Mouse (Mus musculus) brain, embryonic 14.5 days (tissue): ENCODE measurements at regions not wholly inside any gene's neighbourhood (a gene's known extent, or its start where the extent isn't known, plus 50 kb on each side); places are given as distances from the start of the nearest gene placed in this dataset.
A peak's percentile ranks its signal among the peaks of the same experiment; 100 is the strongest.

ENCODE experiments used
- DNase-seq: peaks from one replicate; pipeline ENCODE4 v3.0.0-alpha.2; 2011; ENCODE audit warnings: low read depth
- CTCF ChIP-seq: fragments of 200-500 bp; IDR thresholded peaks from 2 replicates; pipeline ENCODE4 v1.5.1; 2012; ENCODE audit warnings: inconsistent platforms, mild to moderate bottlenecking, moderate library complexity, borderline replicate concordance; ENCODE audit not compliant: insufficient read depth, insufficient read length; ENCODE audit errors: extremely low read depth
- POLR2A ChIP-seq: fragments of 200-500 bp; IDR thresholded peaks from 2 replicates; pipeline ENCODE4 v1.6.1; 2012; ENCODE audit warnings: mild to moderate bottlenecking, inconsistent platforms, borderline replicate concordance; ENCODE audit not compliant: poor library complexity, insufficient read depth, insufficient read length, severe bottlenecking; ENCODE audit errors: extremely low read depth

DNA sequence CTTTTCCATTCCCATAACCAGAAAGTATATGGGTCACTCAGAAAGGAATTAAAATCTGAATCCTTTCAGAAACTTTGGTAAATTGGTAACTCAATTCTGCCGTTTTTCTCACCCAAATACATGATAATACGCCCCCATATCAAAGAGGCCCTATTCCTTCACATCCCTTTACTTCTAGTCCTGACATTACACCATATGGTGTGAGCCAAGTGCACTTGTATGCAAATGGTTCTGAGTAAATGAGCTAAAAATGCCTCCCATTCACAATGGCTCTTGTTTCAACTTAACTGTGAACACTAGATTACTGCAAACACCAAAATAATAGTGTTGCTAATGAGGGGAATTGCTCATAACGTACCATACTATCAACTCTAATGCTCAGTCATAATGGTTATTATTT lies 201.7 kb upstream of the Acvr2a start:
- peak; percentile 59 for DNase-seq
- TF ChIP-seq CTCF, result no peak
- no peak for TF ChIP-seq POLR2A

DNA sequence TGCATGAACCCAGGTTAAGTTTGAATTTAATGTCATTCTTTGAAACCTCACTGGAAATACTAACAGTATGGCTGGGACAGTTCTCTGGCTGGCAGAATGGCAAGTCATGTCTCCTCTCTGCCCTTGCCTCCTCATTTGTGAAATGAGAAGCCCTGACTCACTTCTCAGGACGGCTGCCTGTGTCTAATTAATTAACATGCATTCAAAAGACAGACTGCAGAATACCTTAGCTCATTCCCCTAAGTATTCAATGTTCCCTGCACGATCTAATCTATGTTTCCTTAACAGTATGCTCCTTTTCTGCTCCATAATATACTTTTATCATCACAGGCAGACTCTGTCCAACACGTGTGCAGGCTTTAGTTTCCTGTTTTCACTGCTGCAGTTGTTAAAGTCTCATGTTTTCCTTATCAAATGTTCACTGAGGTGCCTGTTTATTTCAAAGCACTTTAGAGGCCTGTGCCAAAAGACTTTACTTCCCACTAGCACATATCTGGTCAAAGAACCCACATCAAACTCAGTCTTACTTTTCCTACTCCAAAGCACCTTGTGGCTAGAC lies 196.7 kb upstream of the Acvr2a start:
- TF ChIP-seq POLR2A (no peak), CTCF (no peak)
- DNase-seq, result peak; percentile 52

DNA sequence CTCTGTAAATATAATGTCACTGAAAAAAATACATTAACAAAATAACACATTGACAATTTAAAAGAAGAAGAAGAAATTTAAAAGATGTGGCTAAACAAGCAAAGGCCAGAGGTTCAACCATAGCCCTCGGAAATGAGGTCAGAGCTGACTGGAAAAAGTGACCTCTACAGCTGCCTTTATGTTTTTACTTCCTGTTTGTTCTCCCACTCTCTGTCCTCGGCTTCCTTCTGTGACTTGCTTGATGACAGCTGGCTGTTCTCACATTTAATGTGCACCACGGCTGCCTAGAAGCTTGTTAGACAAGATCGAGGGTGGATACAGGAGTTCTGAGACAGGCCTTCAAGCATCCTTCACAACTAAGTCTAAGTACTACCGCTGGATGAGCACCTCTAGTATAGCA lies 194.9 kb upstream of the Acvr2a start:
- DNase-seq, result no peak
- TF ChIP-seq CTCF, result no peak

DNA sequence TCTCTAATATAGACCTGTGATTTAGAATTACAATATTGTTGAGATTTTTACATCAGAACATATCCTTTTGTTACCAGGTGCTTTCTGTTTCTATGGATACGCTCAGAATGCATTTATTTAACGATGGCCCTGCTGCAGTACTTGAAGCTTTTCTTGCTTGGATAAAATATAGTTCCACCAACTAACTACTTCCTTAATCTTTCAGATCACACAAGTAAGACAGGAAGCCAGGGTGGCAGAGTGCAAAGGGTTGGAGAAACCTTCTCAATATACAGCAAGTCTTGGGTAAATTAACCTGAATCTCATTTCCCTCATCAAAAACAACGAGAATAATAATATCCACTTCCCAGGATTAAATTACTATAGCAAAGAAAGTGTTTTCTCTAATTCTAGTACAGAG lies 193.1 kb upstream of the Acvr2a start:
- no peak for TF ChIP-seq CTCF
- no peak for TF ChIP-seq POLR2A
- DNase-seq, result peak; percentile 37

DNA sequence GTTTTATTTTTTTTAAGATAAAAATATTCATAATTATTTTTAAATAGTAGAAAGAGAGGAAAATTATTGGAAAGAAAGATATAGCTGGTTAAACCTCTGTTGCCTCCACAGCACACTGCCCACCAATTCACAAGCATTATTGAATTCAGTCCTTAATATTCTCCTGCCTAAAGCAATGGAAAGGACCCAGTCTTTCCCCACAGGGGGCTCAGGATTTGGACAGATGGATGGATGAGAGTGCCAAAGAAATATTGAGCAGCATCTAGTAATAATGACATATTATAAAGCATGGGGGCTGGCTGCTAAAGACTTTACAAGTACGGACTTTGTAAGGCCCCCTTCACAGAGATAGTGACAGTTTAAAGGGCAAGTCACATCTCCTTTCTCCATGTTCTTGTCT lies 191.6 kb upstream of the Acvr2a start:
- DNase-seq, result no peak
- TF ChIP-seq POLR2A, result no peak
- TF ChIP-seq CTCF, result no peak

DNA sequence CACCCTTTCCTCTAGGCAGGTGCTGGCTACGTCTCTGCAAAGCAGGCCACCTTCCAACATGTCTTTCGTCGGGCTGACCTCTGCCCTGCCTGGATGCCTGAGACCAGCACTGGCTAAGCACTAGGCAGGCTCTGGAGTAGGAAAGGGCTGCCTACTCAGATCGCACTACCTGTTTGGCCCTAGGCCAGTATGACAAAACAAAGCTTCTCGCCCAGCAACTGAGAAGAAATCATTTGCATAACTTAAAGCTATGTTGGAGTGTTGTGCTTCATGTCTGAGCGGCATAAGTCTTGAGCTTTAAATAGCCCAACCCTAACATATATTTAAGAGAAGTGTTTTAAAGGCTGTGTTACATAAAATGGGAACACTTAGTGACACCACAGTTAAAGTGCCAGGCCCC lies 189.9 kb upstream of the Acvr2a start:
- TF ChIP-seq CTCF (no peak), POLR2A (no peak)
- peak; percentile 50 for DNase-seq

DNA sequence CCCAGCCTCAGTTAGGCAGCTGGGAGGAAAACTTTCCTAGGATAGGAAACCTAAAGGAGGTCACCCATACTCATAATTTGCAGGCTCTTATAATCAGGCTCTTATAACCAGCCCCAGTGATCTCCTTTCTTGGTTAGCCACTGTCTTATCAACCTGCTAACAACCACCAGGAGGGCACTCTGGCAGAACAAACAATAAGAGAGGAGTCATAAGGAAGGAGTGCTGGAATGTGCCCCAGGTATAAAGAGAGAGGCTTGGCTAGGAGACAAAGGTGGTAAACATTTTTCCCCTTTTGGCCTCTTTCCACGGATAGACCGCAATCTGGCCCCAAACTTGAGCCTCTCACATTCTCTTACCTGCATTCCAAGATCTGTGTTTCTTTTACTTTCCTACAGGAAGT lies 189.4 kb upstream of the Acvr2a start:
- TF ChIP-seq CTCF (no peak), POLR2A (no peak)
- no peak for DNase-seq

DNA sequence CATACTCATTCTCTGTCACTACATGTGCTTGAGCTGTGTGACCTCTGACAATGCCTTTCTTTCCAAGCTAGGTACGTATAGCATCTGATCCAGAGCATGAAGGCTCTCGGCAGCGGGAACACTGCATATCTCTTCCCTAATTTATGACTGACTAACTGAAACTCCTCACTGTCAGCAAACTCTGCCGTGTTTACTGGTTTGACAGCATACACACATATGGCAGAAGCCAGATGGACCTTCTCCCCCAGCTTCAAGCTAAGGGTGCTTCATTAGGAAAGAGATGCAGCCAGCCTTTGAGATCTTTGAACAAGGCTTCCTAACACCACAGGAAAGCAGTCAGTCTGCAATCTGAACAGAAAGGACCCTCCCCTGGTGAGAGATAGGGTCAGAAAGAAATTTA lies 186.9 kb upstream of the Acvr2a start:
- no peak for TF ChIP-seq POLR2A
- TF ChIP-seq CTCF, result no peak
- DNase-seq, result peak; percentile 71

DNA sequence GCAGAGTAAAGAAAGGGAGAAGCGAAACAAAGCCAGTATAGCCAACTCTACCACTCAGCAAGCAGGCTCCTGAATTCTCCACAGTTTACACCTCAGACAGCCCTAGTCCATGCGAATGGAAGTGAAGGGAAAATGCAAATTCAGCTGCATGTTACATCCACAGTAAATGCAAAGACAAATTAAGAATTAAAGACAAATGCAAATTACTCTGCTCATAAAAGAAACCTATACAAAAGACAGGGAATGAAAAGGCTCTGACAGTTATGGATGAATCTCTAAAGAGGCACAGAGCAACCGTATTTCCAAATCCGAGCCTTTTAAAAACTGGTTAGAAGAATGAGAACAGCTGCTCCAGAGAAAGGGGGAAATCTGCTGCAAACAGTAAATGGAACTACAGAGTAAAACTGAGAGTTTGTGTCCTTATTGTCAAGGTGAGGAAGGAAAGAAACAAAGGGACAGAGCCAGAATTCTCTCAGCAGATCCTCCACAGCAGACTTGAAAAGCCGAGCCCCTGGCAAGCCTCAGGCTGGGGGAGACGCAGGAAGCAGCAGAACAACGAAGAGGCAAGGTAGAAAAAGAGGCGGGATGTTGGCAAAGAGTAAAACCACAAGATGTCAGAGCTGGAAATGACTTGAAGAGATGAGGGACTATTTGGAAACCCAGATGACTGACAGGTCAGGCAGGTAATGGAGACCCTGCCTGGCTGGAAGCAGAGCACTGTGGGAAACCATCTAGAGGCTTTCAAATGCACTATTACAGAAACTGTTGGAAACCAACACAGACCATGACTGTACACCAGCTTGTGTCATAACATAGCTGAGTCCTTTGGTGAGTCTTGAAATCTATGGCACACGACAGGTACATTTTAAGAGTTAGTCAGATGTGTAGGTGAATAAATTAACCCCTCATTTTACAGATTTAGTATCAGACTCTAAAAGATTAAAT lies 184.5 kb upstream of the Acvr2a start:
- DNase-seq, result peak; percentile 55
- TF ChIP-seq POLR2A, result no peak
- no peak for TF ChIP-seq CTCF

DNA sequence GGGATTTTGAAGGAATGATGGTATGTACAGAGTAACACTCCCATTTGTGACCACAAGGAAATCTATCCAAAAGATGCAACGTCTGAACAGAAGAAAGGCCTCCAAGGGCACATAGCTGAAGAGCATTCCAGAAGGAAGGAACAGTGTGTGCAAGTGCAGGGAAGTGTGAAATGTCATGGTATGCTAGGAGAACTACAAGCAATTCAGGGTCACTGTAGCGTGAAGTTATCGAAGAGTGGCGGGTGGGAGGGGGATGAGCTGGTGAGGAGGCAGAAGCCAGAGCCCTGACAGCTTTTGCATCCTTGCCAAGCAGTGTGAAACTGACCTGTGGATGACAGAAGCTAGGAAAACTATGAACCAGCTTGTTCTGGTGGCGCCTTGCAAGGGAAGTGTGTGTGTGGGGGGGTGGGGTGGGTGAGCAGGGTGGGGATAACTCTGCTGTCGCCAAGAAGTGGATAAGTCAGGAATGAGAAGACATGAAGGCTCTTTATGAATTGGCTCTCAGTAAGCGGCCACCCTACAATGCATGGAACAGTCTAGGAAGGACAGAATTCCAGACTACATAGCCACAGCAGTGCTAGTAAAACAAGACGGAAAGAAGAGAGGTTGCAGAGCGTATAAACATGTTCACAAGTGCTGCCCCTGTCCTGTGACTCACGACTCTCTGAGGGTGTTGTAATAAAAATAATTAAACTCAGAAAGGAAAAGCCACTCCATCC lies 179.3 kb upstream of the Acvr2a start:
- no peak for TF ChIP-seq POLR2A
- no peak for TF ChIP-seq CTCF
- DNase-seq, result peak; percentile 83

DNA sequence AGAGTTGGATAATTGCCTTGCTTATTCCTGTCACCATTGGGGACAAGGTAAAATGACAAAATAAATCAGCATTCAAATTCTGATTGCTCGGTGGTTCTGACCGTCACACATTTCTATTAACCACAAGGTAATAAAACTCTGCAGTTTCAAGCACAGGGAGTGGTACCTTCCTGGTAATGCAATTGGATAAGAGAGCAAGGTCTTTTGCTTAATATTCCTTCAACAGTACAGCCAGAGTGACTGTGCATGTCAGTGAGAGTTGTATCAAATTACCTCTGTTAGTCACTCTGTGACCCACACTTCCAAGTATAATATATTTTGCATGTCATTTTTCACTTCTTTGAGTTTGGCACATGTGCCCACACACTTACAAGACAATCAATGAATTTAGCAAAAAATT lies 177.8 kb upstream of the Acvr2a start:
- TF ChIP-seq POLR2A, result no peak
- no peak for TF ChIP-seq CTCF
- no peak for DNase-seq

DNA sequence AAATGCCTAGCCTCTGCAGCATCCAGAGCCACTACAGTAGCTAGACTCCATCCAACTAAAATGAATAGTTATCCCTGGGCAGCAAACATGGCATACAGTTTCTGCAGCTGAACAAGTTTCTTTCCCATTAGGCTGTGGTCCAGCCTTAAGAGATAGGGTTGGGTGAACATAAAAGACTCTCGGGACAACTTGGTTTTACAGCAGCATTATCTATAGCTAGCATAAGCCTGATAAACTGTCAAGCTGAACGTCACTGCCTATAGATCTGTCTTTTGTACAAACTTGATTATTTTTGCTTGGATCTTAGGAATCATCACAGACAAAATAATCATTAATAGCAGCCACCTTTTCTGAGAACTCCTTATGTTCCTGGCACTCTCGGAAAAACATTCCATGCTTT lies 169.8 kb upstream of the Acvr2a start:
- TF ChIP-seq POLR2A, result no peak
- no peak for TF ChIP-seq CTCF
- DNase-seq, result no peak

DNA sequence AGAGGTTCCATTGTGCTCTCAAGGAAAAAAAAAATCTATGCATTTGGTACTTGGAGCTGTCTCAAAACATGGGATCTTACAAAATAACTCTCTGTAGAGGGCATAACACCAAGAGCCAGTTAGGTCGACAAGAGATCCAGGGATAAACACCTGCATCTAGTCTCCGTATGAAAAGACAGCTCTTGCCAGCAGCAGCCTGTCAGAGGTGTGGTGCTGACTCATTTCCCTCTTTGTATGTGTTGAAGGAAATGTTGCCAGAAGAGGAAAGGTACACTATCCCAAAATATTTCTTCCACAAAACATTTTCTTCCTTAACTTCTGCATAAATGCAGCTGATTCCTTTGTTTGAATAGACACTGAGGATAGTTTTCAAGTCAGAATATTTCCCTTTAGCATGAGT lies 163.6 kb upstream of the Acvr2a start:
- no peak for DNase-seq
- TF ChIP-seq POLR2A (no peak), CTCF (no peak)
